Mouse (Mus musculus): Measurements from ENCODE around the gene Spag7. TPM values are rescaled to one million over a fixed set of nuclear protein-coding genes. Genes with fewer than 3 reads are reported as not detected.

Spag7 gene
- 52.4 TPM for polyA plus RNA-seq (2012; fragmentation: generic; extraction: Trizol)

GRCm38 (mm10) chr11:70668771-70669505 is at the start of gene Spag7:
Gene Spag7, minus strand, starts transcription at chr11:70669416.
- H3K36me3 ChIP-seq (ENCODE audit: control insufficient read depth, insufficient read depth): peaks cover 6% of the 10 kb centered on the region
- peaks cover 19% of the 10 kb centered on the region for H3K79me2 ChIP-seq (ENCODE audit: control insufficient read depth, insufficient read depth)
- H3K4me3 ChIP-seq: peak within 1 kb of the TSS; percentile 82
- peak within 1 kb of the TSS; percentile 95 for H3K4me2 ChIP-seq (ENCODE audit: low read depth)
- peak within 1 kb of the TSS; percentile 35 for H3ac ChIP-seq (ENCODE audit: control insufficient read depth, insufficient read length)
- no peak for TF ChIP-seq TCF3 (IDR thresholded peaks at IDR 0.05; ENCODE audit: insufficient read length, low read depth)
- TF ChIP-seq SRF (IDR thresholded peaks at IDR 0.05; ENCODE audit: control insufficient read depth, insufficient read length, low read depth): peak; percentile 88
- TF ChIP-seq POLR2AphosphoS2 (IDR thresholded peaks at IDR 0.05; ENCODE audit: insufficient read length, low read depth): peak; percentile 93
- TF ChIP-seq POLR2A (IDR thresholded peaks at IDR 0.05; ENCODE audit: insufficient read length, low read depth): peak; percentile 76
- H3K27me3 ChIP-seq (ENCODE audit: control insufficient read depth, insufficient read depth, insufficient read length): no peaks in the 10 kb centered on the region

DNA sequence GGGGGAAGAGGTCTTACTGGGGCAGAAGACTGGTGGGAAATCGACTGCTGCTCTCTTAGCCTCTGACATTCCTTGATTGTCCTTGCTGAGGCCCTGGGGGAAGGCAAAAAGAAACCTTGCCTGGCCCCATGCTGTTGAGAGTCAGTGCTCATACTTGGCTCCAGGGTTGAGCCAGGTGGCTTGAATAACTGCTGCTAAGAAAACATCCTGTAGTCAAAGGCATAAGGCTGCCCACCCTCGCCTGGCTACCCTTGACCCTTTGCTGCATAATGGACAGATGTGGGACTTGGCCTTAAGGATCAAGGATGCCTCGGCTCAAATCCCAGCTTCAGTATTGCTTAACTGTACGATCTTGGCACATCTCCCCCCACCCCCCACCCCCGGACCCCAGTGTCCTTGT is 49.3 kb upstream of the Spag7 start:
- no peak overlapping the region for H3K4me3 ChIP-seq
- TF ChIP-seq TCF12 (IDR thresholded peaks at IDR 0.05; ENCODE audit: insufficient read depth, poor library complexity, severe bottlenecking): no peak
- no peak for TF ChIP-seq POLR2A (IDR thresholded peaks at IDR 0.05; ENCODE audit: insufficient read length, low read depth)
- no peak for TF ChIP-seq POLR2AphosphoS2 (IDR thresholded peaks at IDR 0.05; ENCODE audit: insufficient read length, low read depth)
- no peak for TF ChIP-seq REST (IDR thresholded peaks at IDR 0.05; ENCODE audit: insufficient read depth, insufficient read length)
- no peak for TF ChIP-seq E2F4 (IDR thresholded peaks at IDR 0.05; ENCODE audit: insufficient read depth)
- TF ChIP-seq SRF (IDR thresholded peaks at IDR 0.05; ENCODE audit: control insufficient read depth, insufficient read length, low read depth): no peak
- no peak for TF ChIP-seq MYOG (IDR thresholded peaks at IDR 0.05; ENCODE audit: control insufficient read depth in 1 of 3, insufficient read depth in 1 of 3, insufficient read length in 2 of 3, low read depth in 2 of 3)
- TF ChIP-seq CEBPB (IDR thresholded peaks at IDR 0.05; ENCODE audit: insufficient read depth, poor library complexity, severe bottlenecking): no peak
- TF ChIP-seq MYOD1 (IDR thresholded peaks at IDR 0.05; ENCODE audit: control insufficient read depth in 1 of 3, insufficient read length in 2 of 3, low read depth in 2 of 3): no peak
- TF ChIP-seq MAX (IDR thresholded peaks at IDR 0.05; ENCODE audit: low read depth): no peak
- TF ChIP-seq TCF3 (IDR thresholded peaks at IDR 0.05; ENCODE audit: insufficient read length, low read depth): no peak
- H3K79me2 ChIP-seq (ENCODE audit: control insufficient read depth, insufficient read depth): no peaks in the 10 kb centered on the region
- no peak overlapping the region for H3ac ChIP-seq (ENCODE audit: control insufficient read depth, insufficient read length)
- no peak overlapping the region for H3K4me2 ChIP-seq (ENCODE audit: low read depth)
- H3K36me3 ChIP-seq (ENCODE audit: control insufficient read depth, insufficient read depth): peaks cover 54% of the 10 kb centered on the region
- H3K27me3 ChIP-seq (ENCODE audit: control insufficient read depth, insufficient read depth, insufficient read length): no peaks in the 10 kb centered on the region

GRCm38 (mm10) chr11:70715832-70716231 is 46.6 kb upstream of the Spag7 start:
- Histone ChIP-seq H3K79me2 (ENCODE audit: control insufficient read depth, insufficient read depth) (no peaks in the 10 kb centered on the region), H3K36me3 (ENCODE audit: control insufficient read depth, insufficient read depth) (peaks cover 45% of the 10 kb centered on the region)
- TF ChIP-seq TCF3 (IDR thresholded peaks at IDR 0.05; ENCODE audit: insufficient read length, low read depth) (no peak), REST (IDR thresholded peaks at IDR 0.05; ENCODE audit: insufficient read depth, insufficient read length) (no peak), TCF12 (IDR thresholded peaks at IDR 0.05; ENCODE audit: insufficient read depth, poor library complexity, severe bottlenecking) (no peak)

GRCm38 (mm10) chr11:70713222-70713621 is 44.0 kb upstream of the Spag7 start:
- Histone ChIP-seq H3K79me2 (ENCODE audit: control insufficient read depth, insufficient read depth) (no peaks in the 10 kb centered on the region), H3K36me3 (ENCODE audit: control insufficient read depth, insufficient read depth) (peaks cover 46% of the 10 kb centered on the region), H3K4me3 (no peak overlapping the region), H3ac (ENCODE audit: control insufficient read depth, insufficient read length) (no peak overlapping the region), H3K4me2 (ENCODE audit: low read depth) (no peak overlapping the region), H3K27me3 (ENCODE audit: control insufficient read depth, insufficient read depth, insufficient read length) (no peaks in the 10 kb centered on the region)
- no peak for TF ChIP-seq POLR2A (IDR thresholded peaks at IDR 0.05; ENCODE audit: insufficient read length, low read depth)
- no peak for TF ChIP-seq MYOD1 (IDR thresholded peaks at IDR 0.05; ENCODE audit: control insufficient read depth in 1 of 3, insufficient read length in 2 of 3, low read depth in 2 of 3)
- TF ChIP-seq E2F4 (IDR thresholded peaks at IDR 0.05; ENCODE audit: insufficient read depth): no peak
- no peak for TF ChIP-seq CEBPB (IDR thresholded peaks at IDR 0.05; ENCODE audit: insufficient read depth, poor library complexity, severe bottlenecking)
- no peak for TF ChIP-seq TCF3 (IDR thresholded peaks at IDR 0.05; ENCODE audit: insufficient read length, low read depth)
- TF ChIP-seq REST (IDR thresholded peaks at IDR 0.05; ENCODE audit: insufficient read depth, insufficient read length): no peak
- TF ChIP-seq POLR2AphosphoS2 (IDR thresholded peaks at IDR 0.05; ENCODE audit: insufficient read length, low read depth): no peak

More at GRCm38 (mm10) chr11:70715832-70716231, 46.6 kb upstream of the Spag7 start:
- Histone ChIP-seq H3K4me3 (no peak overlapping the region), H3ac (ENCODE audit: control insufficient read depth, insufficient read length) (no peak overlapping the region), H3K4me2 (ENCODE audit: low read depth) (peak overlapping the region; percentile 31), H3K27me3 (ENCODE audit: control insufficient read depth, insufficient read depth, insufficient read length) (no peaks in the 10 kb centered on the region)

- Histone ChIP-seq H3ac (ENCODE audit: control insufficient read depth, insufficient read length) (no peak overlapping the region), H3K79me2 (ENCODE audit: control insufficient read depth, insufficient read depth) (no peaks in the 10 kb centered on the region), H3K4me3 (no peak overlapping the region), H3K27me3 (ENCODE audit: control insufficient read depth, insufficient read depth, insufficient read length) (no peaks in the 10 kb centered on the region), H3K4me2 (ENCODE audit: low read depth) (no peak overlapping the region), H3K36me3 (ENCODE audit: control insufficient read depth, insufficient read depth) (peaks cover 54% of the 10 kb centered on the region)
- TF ChIP-seq TCF12 (IDR thresholded peaks at IDR 0.05; ENCODE audit: insufficient read depth, poor library complexity, severe bottlenecking) (no peak), TCF3 (IDR thresholded peaks at IDR 0.05; ENCODE audit: insufficient read length, low read depth) (no peak), USF1 (IDR thresholded peaks at IDR 0.05; ENCODE audit: low read depth) (no peak), POLR2A (IDR thresholded peaks at IDR 0.05; ENCODE audit: insufficient read length, low read depth) (no peak), POLR2AphosphoS2 (IDR thresholded peaks at IDR 0.05; ENCODE audit: insufficient read length, low read depth) (no peak), SRF (IDR thresholded peaks at IDR 0.05; ENCODE audit: control insufficient read depth, insufficient read length, low read depth) (no peak), MAX (IDR thresholded peaks at IDR 0.05; ENCODE audit: low read depth) (no peak), REST (IDR thresholded peaks at IDR 0.05; ENCODE audit: insufficient read depth, insufficient read length) (no peak), E2F4 (IDR thresholded peaks at IDR 0.05; ENCODE audit: insufficient read depth) (no peak), CEBPB (IDR thresholded peaks at IDR 0.05; ENCODE audit: insufficient read depth, poor library complexity, severe bottlenecking) (no peak), MYOG (IDR thresholded peaks at IDR 0.05; ENCODE audit: control insufficient read depth in 1 of 3, insufficient read depth in 1 of 3, insufficient read length in 2 of 3, low read depth in 2 of 3) (no peak), MYOD1 (IDR thresholded peaks at IDR 0.05; ENCODE audit: control insufficient read depth in 1 of 3, insufficient read length in 2 of 3, low read depth in 2 of 3) (no peak)
Observed at GRCm38 (mm10) chr11:70711026-70711425, 41.8 kb upstream of the Spag7 start.

All from myocyte (in vitro differentiated cells).